Mouse (Mus musculus): ENCODE data around the gene Helq. TPM values are rescaled to one million over a fixed set of nuclear protein-coding genes. Genes with fewer than 3 reads are reported as not detected.
A peak's percentile ranks its signal among the peaks of the same experiment; 100 is the strongest.

Gene Helq
- 19.9 and 24.1 TPM in 2 replicates for polyA plus RNA-seq (2014; fragmentation: Nextera tagmentation; extraction: Ambion mirVana)

DNA sequence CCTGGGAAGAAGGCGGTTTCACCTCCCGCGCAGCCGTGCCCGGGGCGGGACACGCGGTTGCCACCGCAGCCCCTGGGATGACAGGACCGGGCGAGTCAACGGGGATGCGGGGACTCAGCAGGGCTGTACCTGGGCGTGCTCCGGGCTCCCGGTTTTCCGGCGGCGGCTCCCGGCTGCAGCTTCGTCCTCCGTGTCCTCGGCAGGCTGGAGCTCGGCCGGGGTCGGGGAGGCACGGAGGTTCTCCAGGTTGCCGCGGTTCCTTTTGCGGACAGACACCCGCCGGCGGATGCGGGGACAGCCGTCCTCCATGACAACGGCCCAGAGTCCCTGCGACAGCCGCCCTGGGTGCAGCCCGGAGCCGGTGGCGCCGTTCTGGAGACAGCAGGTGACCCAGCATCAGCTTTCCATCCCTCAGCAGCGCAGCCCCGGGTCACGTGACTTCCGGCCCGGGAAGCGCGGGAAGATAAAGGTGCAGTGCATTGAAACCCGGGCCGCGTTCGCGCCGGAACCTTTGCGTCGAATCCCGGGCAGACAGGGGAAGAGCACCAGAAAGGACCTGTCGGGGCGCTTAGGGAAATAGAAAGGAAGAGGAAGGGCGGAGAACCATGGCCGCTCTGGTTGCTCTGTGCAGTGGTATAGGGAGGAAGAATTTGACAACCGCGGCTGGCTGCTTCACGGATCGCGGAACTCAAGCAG lies at the start of gene Helq, which contains the start of gene Mrps18c:
Gene Helq, minus strand, starts transcription at position 434 of the 696 bp plus-strand sequence.
Gene Mrps18c, plus strand, starts transcription at position 463 of the 696 bp plus-strand sequence.
- Histone ChIP-seq H3K9ac (ENCODE audit: low read length) (peak within 1 kb of the TSS; percentile 66), H3K4me3 (ENCODE audit: low read depth, low read length) (peak within 1 kb of the TSS; percentile 78), H3K27ac (ENCODE audit: low read depth) (no peak within 1 kb of the TSS), H3K4me2 (ENCODE audit: low read length) (peak within 1 kb of the TSS; percentile 71), H3K4me1 (replicated peaks; ENCODE audit: control insufficient read depth, insufficient read depth, low read length) (peaks cover 10% of the 10 kb centered on the region), H3K27me3 (replicated peaks; ENCODE audit: control insufficient read depth, insufficient read depth, low read length) (no peaks in the 10 kb centered on the region), H3K9me3 (ENCODE audit: control insufficient read depth, low read length) (no peaks in the 10 kb centered on the region), H3K36me3 (ENCODE audit: control insufficient read depth, insufficient read depth, low read length) (peaks cover 33% of the 10 kb centered on the region)
- WGBS: under 1% methylated on average over 67 of the region's 67 CpGs
- peak; percentile 92 for ATAC-seq (replicated peaks; ENCODE audit: low FRiP score, low TSS enrichment, low read depth)
- DNase-seq (ENCODE audit: low spot score): peak; percentile 96

DNA sequence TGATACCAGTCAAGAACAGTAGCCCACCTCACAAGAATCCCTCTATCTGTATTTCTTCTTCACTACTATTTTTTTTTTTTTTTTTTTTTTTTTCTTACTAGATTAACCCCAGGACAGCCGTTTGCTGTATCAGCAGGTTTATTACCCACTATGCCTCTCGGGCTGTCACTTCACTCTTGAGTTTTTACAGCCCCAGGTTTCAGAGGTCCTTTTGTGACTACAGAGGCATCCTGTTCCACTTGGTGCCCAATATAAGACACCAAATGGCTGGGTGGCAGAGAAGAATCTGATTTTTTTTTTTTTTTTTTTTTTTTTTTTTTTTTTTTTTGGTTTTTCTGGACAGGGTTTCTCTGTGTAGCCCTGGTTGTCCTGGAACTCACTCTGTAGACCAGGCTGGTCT lies 48.7 kb upstream of the Helq start:
- no peak overlapping the region for H3K27ac ChIP-seq (ENCODE audit: low read depth)
- H3K9ac ChIP-seq (ENCODE audit: low read length): no peak overlapping the region
- DNase-seq (ENCODE audit: low spot score) (no peak), ATAC-seq (replicated peaks; ENCODE audit: low FRiP score, low TSS enrichment, low read depth) (no peak)
- peaks cover 15% of the 10 kb centered on the region for H3K27me3 ChIP-seq (replicated peaks; ENCODE audit: control insufficient read depth, insufficient read depth, low read length)
- H3K4me2 ChIP-seq (ENCODE audit: low read length): peak overlapping the region; percentile 97
- no peaks in the 10 kb centered on the region for H3K4me1 ChIP-seq (replicated peaks; ENCODE audit: control insufficient read depth, insufficient read depth, low read length)
- H3K4me3 ChIP-seq (ENCODE audit: low read depth, low read length): peak overlapping the region; percentile 59; the same call in 1 of the 2 replicates
- 0 out of 2 replicates have a peak, but pooled peaks cover 5% of the 10 kb centered on the region for H3K9me3 ChIP-seq (ENCODE audit: control insufficient read depth, low read length)
- WGBS: 6% methylated on average over 2 of the region's 2 CpGs
- no peaks in the 10 kb centered on the region for H3K36me3 ChIP-seq (ENCODE audit: control insufficient read depth, insufficient read depth, low read length)

DNA sequence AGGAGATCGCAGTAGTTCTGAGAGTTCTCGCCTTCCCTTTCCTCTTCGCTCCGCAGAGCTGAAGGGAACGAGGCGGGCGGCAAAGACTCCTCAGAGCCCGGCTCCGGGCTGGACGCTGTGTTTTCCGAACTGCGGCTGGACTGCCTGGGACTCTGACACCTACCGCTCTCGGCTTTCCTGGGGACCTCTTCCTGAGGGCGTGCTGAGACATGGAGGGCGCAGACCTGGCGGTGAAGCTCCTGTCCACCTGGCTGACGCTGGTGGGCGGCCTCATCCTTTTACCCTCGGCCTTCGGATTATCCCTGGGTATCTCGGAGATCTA lies 48.2 kb upstream of the Helq start:
- DNase-seq (ENCODE audit: low spot score): no peak
- WGBS: 1% methylated on average over 17 of the region's 22 CpGs
- no peak overlapping the region for H3K27ac ChIP-seq (ENCODE audit: low read depth)
- H3K9ac ChIP-seq (ENCODE audit: low read length): peak overlapping the region; percentile 53
- H3K9me3 ChIP-seq (ENCODE audit: control insufficient read depth, low read length): 0 out of 2 replicates have a peak, but pooled peaks cover 8% of the 10 kb centered on the region
- H3K4me2 ChIP-seq (ENCODE audit: low read length): peak overlapping the region; percentile 97
- H3K36me3 ChIP-seq (ENCODE audit: control insufficient read depth, insufficient read depth, low read length): no peaks in the 10 kb centered on the region
- peak overlapping the region; percentile 59 for H3K4me3 ChIP-seq (ENCODE audit: low read depth, low read length)
- no peaks in the 10 kb centered on the region for H3K4me1 ChIP-seq (replicated peaks; ENCODE audit: control insufficient read depth, insufficient read depth, low read length)
- peaks cover 15% of the 10 kb centered on the region for H3K27me3 ChIP-seq (replicated peaks; ENCODE audit: control insufficient read depth, insufficient read depth, low read length)
- peak; percentile 29; the same call in 1 of the 2 replicates for ATAC-seq (replicated peaks; ENCODE audit: low FRiP score, low TSS enrichment, low read depth)

DNA sequence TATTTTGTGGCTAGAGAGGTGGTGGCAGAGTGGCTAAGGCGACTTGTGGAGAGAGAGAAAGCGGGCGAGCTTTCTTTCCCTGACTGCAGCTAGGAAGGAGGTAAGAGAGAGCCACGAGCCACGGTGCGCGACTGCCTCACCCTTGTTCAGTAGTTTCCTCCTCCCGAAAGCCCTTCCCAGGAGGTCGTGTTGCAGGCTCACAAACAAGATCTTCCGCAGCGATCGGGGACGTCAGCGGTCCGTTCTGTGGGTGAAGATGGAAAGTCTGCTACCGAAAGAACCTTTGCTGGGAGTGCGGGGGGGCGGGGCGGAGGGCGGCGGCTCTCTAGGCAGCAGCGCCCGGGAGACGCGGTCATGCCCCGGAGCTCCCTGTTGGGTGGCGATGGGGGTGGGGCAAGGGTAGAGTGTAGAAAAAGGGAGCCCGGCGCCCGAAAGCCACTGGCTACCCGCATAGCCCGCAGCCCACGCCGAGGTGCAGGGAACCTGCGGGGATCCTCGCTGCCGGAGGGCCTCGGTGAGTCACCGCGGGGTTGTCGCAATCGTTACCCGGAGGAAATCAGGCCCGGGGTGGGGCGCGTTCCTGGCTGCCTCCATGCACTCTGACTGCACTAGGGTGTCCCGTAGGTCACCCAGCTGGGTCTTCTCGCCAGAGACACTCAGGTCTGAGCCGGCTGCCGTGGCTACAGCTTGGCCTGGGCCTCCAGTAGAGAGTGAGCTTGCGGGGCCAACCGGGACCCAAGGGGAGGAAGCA lies 47.6 kb upstream of the Helq start:
- ATAC-seq (replicated peaks; ENCODE audit: low FRiP score, low TSS enrichment, low read depth) (peak; percentile 80), DNase-seq (ENCODE audit: low spot score) (peak; percentile 90)
- H3K4me2 ChIP-seq (ENCODE audit: low read length): peak overlapping the region; percentile 97
- H3K4me1 ChIP-seq (replicated peaks; ENCODE audit: control insufficient read depth, insufficient read depth, low read length): no peaks in the 10 kb centered on the region
- peaks cover 15% of the 10 kb centered on the region for H3K27me3 ChIP-seq (replicated peaks; ENCODE audit: control insufficient read depth, insufficient read depth, low read length)
- WGBS: 1% methylated on average over 49 of the region's 52 CpGs
- no peaks in the 10 kb centered on the region for H3K36me3 ChIP-seq (ENCODE audit: control insufficient read depth, insufficient read depth, low read length)
- H3K27ac ChIP-seq (ENCODE audit: low read depth): no peak overlapping the region
- H3K4me3 ChIP-seq (ENCODE audit: low read depth, low read length): peak overlapping the region; percentile 59
- H3K9ac ChIP-seq (ENCODE audit: low read length): peak overlapping the region; percentile 53
- 0 out of 2 replicates have a peak, but pooled peaks cover 8% of the 10 kb centered on the region for H3K9me3 ChIP-seq (ENCODE audit: control insufficient read depth, low read length)

DNA sequence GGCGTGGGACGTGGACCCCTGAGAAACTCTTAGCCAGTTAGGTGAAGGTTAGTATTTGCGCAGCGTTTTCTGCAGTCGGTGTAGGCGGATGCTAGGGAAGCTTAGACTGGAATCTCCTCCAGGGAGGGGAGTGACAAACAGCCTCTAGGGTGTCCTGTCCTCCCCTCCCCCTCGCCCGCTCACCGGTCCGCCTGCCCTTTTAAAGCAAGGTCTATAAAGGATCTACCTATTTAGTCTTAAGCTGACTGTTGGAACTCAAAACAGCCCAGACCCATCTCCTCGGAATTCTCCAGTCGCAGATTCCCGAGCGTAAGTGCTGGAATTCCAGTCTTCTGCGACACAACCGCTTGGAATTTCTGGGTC lies 47.1 kb upstream of the Helq start, which contains the start of gene Gpat3:
Gene Gpat3, plus strand, starts transcription at position 229 of the 363 bp plus-strand sequence.
- no peak within 1 kb of the TSS for H3K27ac ChIP-seq (ENCODE audit: low read depth)
- DNase-seq (ENCODE audit: low spot score): peak; percentile 80
- ATAC-seq (replicated peaks; ENCODE audit: low FRiP score, low TSS enrichment, low read depth): no peak

DNA sequence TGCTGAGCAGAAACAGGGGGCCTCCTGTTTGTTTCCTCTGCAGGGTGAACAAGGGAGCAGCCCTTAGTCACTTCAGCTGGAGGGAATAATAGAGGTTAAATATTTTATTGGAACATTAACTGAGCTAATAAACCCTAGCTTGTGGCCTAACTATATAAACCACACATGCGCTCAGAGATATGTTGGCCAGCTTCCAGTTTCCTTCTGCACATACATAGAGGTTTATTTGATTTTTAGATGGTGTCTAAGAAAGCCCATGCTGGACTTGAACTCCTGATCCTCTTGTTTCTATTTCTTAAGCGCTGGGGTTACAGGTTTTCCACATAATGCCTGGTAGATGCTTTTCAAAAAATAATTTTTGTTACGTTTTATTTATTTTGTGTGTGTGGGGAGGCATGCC lies 46.1 kb upstream of the Helq start:
- no peak overlapping the region for H3K4me3 ChIP-seq (ENCODE audit: low read depth, low read length)
- H3K9ac ChIP-seq (ENCODE audit: low read length): no peak overlapping the region
- H3K27me3 ChIP-seq (replicated peaks; ENCODE audit: control insufficient read depth, insufficient read depth, low read length): peaks cover 15% of the 10 kb centered on the region
- 50% methylated on average over 3 of the region's 3 CpGs for WGBS
- ATAC-seq (replicated peaks; ENCODE audit: low FRiP score, low TSS enrichment, low read depth) (no peak), DNase-seq (ENCODE audit: low spot score) (no peak)
- H3K9me3 ChIP-seq (ENCODE audit: control insufficient read depth, low read length): 0 out of 2 replicates have a peak, but pooled peaks cover 8% of the 10 kb centered on the region
- no peaks in the 10 kb centered on the region for H3K4me1 ChIP-seq (replicated peaks; ENCODE audit: control insufficient read depth, insufficient read depth, low read length)
- H3K36me3 ChIP-seq (ENCODE audit: control insufficient read depth, insufficient read depth, low read length): no peaks in the 10 kb centered on the region
- H3K27ac ChIP-seq (ENCODE audit: low read depth): no peak overlapping the region
- no peak overlapping the region for H3K4me2 ChIP-seq (ENCODE audit: low read length)

More for the DNA sequence above, 47.1 kb upstream of the Helq start, which contains the start of gene Gpat3:
- Histone ChIP-seq H3K36me3 (ENCODE audit: control insufficient read depth, insufficient read depth, low read length) (no peaks in the 10 kb centered on the region), H3K27me3 (replicated peaks; ENCODE audit: control insufficient read depth, insufficient read depth, low read length) (peaks cover 15% of the 10 kb centered on the region), H3K9ac (ENCODE audit: low read length) (peak within 1 kb of the TSS; percentile 53), H3K9me3 (ENCODE audit: control insufficient read depth, low read length) (0 out of 2 replicates have a peak, but pooled peaks cover 8% of the 10 kb centered on the region), H3K4me2 (ENCODE audit: low read length) (peak within 1 kb of the TSS; percentile 97), H3K4me1 (replicated peaks; ENCODE audit: control insufficient read depth, insufficient read depth, low read length) (no peaks in the 10 kb centered on the region), H3K4me3 (ENCODE audit: low read depth, low read length) (peak within 1 kb of the TSS; percentile 59)
- 0% methylated on average over 16 of the region's 16 CpGs for WGBS

DNA sequence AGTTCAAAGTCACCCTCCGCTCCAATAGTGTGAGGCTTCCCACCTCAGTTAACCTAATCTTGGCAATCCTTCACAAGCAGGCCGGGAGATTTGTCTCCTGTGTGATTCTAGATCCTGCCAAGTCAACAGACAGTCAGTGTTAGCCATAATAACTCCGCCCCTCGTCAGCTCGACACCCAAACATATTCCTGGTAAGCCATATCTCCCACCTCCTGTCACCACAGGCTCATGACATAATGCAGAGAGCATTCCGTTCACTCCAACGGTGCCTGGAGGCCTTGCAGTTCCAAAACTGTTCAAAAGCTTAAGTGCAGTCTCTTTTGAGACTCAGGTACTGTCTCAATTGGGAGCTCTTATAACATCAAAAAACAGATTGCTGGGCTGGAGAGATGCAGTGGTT lies 39.5 kb upstream of the Helq start:
- H3K36me3 ChIP-seq (ENCODE audit: control insufficient read depth, insufficient read depth, low read length): no peaks in the 10 kb centered on the region
- no peak overlapping the region for H3K4me3 ChIP-seq (ENCODE audit: low read depth, low read length)
- ATAC-seq (replicated peaks; ENCODE audit: low FRiP score, low TSS enrichment, low read depth): 0 out of 2 replicates have a peak, but pooled peaks have one; percentile 19
- DNase-seq (ENCODE audit: low spot score): no peak
- no peak overlapping the region for H3K9ac ChIP-seq (ENCODE audit: low read length)
- WGBS: 53% methylated on average over 7 of the region's 7 CpGs
- peaks cover 5% of the 10 kb centered on the region; the same call in 1 of the 2 replicates for H3K4me1 ChIP-seq (replicated peaks; ENCODE audit: control insufficient read depth, insufficient read depth, low read length)
- H3K27me3 ChIP-seq (replicated peaks; ENCODE audit: control insufficient read depth, insufficient read depth, low read length): peaks cover under 1% of the 10 kb centered on the region; the same call in 1 of the 2 replicates
- no peak overlapping the region for H3K27ac ChIP-seq (ENCODE audit: low read depth)
- 0 out of 2 replicates have a peak, but pooled peaks cover 8% of the 10 kb centered on the region for H3K9me3 ChIP-seq (ENCODE audit: control insufficient read depth, low read length)
- no peak overlapping the region for H3K4me2 ChIP-seq (ENCODE audit: low read length)

DNA sequence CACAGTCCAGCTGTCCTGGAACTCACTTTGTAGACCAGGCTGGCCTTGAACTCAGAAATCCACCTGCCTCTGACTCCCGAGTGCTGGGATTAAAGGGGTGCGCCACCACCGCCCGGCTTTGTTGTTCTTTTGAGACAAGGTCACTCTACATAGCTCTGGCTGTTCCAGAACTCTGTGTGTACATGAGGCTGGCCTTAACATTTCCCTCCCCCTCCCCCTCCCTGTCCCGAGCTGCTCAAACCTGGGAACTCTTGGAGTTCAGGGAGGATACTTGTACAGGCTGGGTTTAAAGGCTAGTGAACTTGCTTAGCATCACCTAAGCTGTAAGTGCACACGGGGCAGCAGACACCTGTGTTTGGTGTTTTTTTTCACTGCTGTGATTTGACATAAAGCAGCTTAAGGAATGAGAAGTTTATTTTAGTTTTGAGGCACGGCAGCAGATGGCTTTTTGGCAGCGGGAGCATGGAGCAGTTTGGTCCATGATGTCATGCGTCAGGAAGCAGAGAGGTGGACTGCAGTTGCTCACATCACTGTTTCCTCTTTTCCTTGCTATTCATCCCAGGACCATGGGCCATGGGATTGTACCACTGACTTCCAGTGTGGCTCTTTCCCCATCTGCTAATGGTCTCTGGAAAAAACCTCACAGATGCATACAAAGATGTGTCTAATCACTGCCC lies 37.6 kb upstream of the Helq start:
- Histone ChIP-seq H3K36me3 (ENCODE audit: control insufficient read depth, insufficient read depth, low read length) (no peaks in the 10 kb centered on the region), H3K27ac (ENCODE audit: low read depth) (no peak overlapping the region; the same call in 1 of the 2 replicates), H3K9me3 (ENCODE audit: control insufficient read depth, low read length) (no peaks in the 10 kb centered on the region), H3K4me1 (replicated peaks; ENCODE audit: control insufficient read depth, insufficient read depth, low read length) (peaks cover 5% of the 10 kb centered on the region; the same call in 1 of the 2 replicates), H3K4me2 (ENCODE audit: low read length) (no peak overlapping the region), H3K9ac (ENCODE audit: low read length) (no peak overlapping the region), H3K27me3 (replicated peaks; ENCODE audit: control insufficient read depth, insufficient read depth, low read length) (no peaks in the 10 kb centered on the region), H3K4me3 (ENCODE audit: low read depth, low read length) (no peak overlapping the region)
- DNase-seq (ENCODE audit: low spot score): no peak
- peak; percentile 43; the same call in 1 of the 2 replicates for ATAC-seq (replicated peaks; ENCODE audit: low FRiP score, low TSS enrichment, low read depth)
- WGBS: 35% methylated on average over 9 of the region's 9 CpGs

All from intestine, embryonic 14.5 days (tissue).